In genomic region chr9:60682753-60683152, GRCm38 (mm10) we compare ENCODE assay signal across 28 mouse cellular contexts. TPM values are rescaled to one million over a fixed set of nuclear protein-coding genes. Genes with fewer than 3 reads are reported as not detected.
"Had no signal": no experiment of that assay in that cellular context is flagged by ENCODE, and none has a peak within 500 bp of the region (broad histone marks: within the 10 kb centered on the region; RNA-seq: fewer than 3 reads in every experiment).

No protein-coding gene starts in this region.

- H3K4me1 ChIP-seq: limb, embryonic 13.5 days had no signal

- H3K9ac ChIP-seq: heart, embryonic 13.5 days; heart, embryonic 15.5 days; hindbrain, embryonic 13.5 days; hindbrain, embryonic 15.5 days; kidney, embryonic 15.5 days; limb, embryonic 13.5 days; limb, embryonic 15.5 days; liver, embryonic 12.5 days; liver, embryonic 14.5 days had no signal

- DNase-seq: gastrocnemius, adult 2 months; gastrocnemius, postnatal 14 days; gastrocnemius, postnatal 36 days; heart, adult 18-20 months; heart, postnatal 14 days; heart, postnatal 36 days; kidney, adult 11 months; kidney, adult 2 months; kidney, adult 9 months; kidney, postnatal 14 days; kidney, postnatal 36 days; layer of hippocampus, adult 9-11 months; layer of hippocampus, postnatal 36 days; left cerebral cortex, postnatal 4 days had no signal

- H3K36me3 ChIP-seq: liver, embryonic 12.5 days had no signal

- H3K9me3 ChIP-seq: heart, embryonic 13.5 days; heart, embryonic 15.5 days; hindbrain, embryonic 13.5 days; hindbrain, embryonic 15.5 days; kidney, embryonic 15.5 days; limb, embryonic 13.5 days; limb, embryonic 15.5 days; liver, embryonic 12.5 days had no signal

- H3K4me3 ChIP-seq: gastrocnemius, adult 2 months; heart, embryonic 13.5 days; heart, embryonic 15.5 days; hindbrain, embryonic 13.5 days; hindbrain, embryonic 15.5 days; kidney, embryonic 15.5 days; limb, embryonic 13.5 days; limb, embryonic 15.5 days; liver, embryonic 12.5 days had no signal

- ATAC-seq: hindbrain, postnatal 0 days; intestine, embryonic 16.5 days; liver, embryonic 12.5 days had no signal

- H3K4me2 ChIP-seq: heart, embryonic 11.5 days; heart, embryonic 13.5 days; heart, embryonic 15.5 days; hindbrain, embryonic 13.5 days; hindbrain, embryonic 15.5 days; kidney, embryonic 15.5 days; limb, embryonic 13.5 days; limb, embryonic 15.5 days; liver, embryonic 12.5 days had no signal

- H3K27ac ChIP-seq: gastrocnemius, adult 2 months; heart, embryonic 13.5 days; heart, embryonic 15.5 days; hindbrain, embryonic 13.5 days; hindbrain, embryonic 15.5 days; hindbrain, postnatal 0 days; kidney, embryonic 15.5 days; kidney, postnatal 0 days; limb, embryonic 13.5 days; limb, embryonic 15.5 days; liver, embryonic 12.5 days; liver, embryonic 14.5 days had no signal

- H3K27me3 ChIP-seq: heart, embryonic 13.5 days; heart, embryonic 15.5 days; hindbrain, embryonic 13.5 days; hindbrain, embryonic 15.5 days; kidney, embryonic 15.5 days; limb, embryonic 13.5 days; limb, embryonic 15.5 days; liver, embryonic 12.5 days had no signal

RNA-seq across cellular contexts. Expression of gene Larp6, which starts 30.0 kb away (rescaled TPM):
- total RNA-seq: liver, adult 2 months had no signal
- polyA plus RNA-seq: liver, adult 2 months had no signal
